Mouse (Mus musculus): ENCODE data around the gene Znhit1.

DNA sequence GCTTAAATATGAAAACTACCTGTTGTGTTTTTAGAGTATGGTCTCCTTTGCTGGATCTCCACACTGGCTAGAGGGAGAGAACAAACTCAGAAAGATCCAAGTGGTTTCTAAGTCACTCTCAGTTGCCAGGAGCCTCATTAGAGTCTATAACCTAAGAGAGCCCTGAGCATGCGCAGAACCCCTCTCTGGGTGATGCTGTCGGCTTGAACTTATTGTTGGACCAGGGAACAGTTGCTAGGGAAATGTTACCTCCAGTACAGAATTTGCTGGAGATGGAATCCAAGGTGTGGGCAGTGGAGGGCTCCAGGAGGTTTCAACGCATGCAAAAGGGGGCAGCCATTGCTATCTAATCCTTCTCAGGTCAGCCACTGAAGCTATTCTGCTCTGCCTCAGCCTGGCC, 36.5 kb upstream of the Znhit1 start:
- TF ChIP-seq GATA1 (IDR thresholded peaks at IDR 0.05; ENCODE audit: borderline replicate concordance, low read length) (no peak), FLI1 (IDR thresholded peaks at IDR 0.05; ENCODE audit: low read length) (no peak)

Measured in megakaryocyte, embryonic 14.5 days (primary cell).